Comparison of ENCODE assay signal across 12 mouse cellular contexts in the genomic region with DNA sequence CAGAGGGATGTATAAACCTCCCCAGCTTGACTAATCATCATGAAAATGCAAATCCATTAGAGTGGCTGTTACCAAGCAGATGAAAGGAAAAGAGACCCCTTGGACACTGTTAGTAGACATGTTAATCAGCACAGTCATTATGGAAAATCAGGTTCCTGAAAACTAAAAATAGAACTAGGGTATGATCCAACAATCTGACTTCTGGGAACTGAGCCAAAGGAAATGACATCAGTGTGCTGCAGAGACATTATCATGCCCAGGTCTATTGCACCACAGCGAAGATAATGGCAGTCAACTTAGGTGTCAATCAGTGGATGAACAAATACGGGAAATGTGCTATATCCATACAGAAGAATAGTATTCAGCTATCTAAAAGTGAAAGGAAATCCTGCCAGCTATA. TPM values are rescaled to one million over a fixed set of nuclear protein-coding genes. Genes with fewer than 3 reads are reported as not detected.
A peak's percentile ranks its signal among the peaks of the same experiment; 100 is the strongest.
DNase-seq lines count a peak whose midpoint lies in the region; ATAC-seq and TF ChIP-seq lines count a peak whose summit lies in the region.
"Had no signal": no experiment of that assay in that cellular context is flagged by ENCODE, and none has a peak within 500 bp of the region (broad histone marks: within the 10 kb centered on the region; RNA-seq: fewer than 3 reads in every experiment).

No protein-coding gene starts in this region.

- DNase-seq in kidney, adult 9 months = peak; percentile 26
- DNase-seq in MN1 (ENCODE audit: low spot score) = peak; percentile 65
- DNase-seq in forebrain, postnatal 0 days = peak; percentile 25
- no peak for DNase-seq in spleen, postnatal 36 days (ENCODE audit: low spot score in 2 of 2)
- DNase-seq: liver, embryonic 13.5 days had no signal

- 68% methylated on average over 2 of the region's 2 CpGs for WGBS in kidney, embryonic 15.5 days
- 21% methylated on average over 2 of the region's 2 CpGs for WGBS in forebrain, postnatal 0 days
- 40% methylated on average over 2 of the region's 2 CpGs for WGBS in intestine, postnatal 0 days

- no peaks in the 10 kb centered on the region for H3K36me3 ChIP-seq in kidney, embryonic 15.5 days
- no peaks in the 10 kb centered on the region for H3K36me3 ChIP-seq in forebrain, postnatal 0 days (ENCODE audit: insufficient read depth)
- no peaks in the 10 kb centered on the region for H3K36me3 ChIP-seq in intestine, postnatal 0 days (ENCODE audit: control insufficient read depth, insufficient read depth)
- H3K36me3 ChIP-seq: embryonic facial prominence, embryonic 15.5 days; liver, embryonic 13.5 days had no signal

- no peak overlapping the region for H3K4me2 ChIP-seq in kidney, embryonic 15.5 days
- H3K4me2 ChIP-seq in forebrain, postnatal 0 days (ENCODE audit: low read depth) = no peak overlapping the region
- H3K4me2 ChIP-seq in intestine, postnatal 0 days (replicated peaks; ENCODE audit: low read depth) = no peak overlapping the region
- H3K4me2 ChIP-seq: embryonic facial prominence, embryonic 15.5 days; liver, embryonic 13.5 days had no signal

- H3K4me1 ChIP-seq in kidney, embryonic 15.5 days = no peaks in the 10 kb centered on the region
- no peaks in the 10 kb centered on the region for H3K4me1 ChIP-seq in forebrain, postnatal 0 days (ENCODE audit: insufficient read depth)
- no peaks in the 10 kb centered on the region for H3K4me1 ChIP-seq in intestine, postnatal 0 days (replicated peaks; ENCODE audit: control insufficient read depth, insufficient read depth, low read length)
- H3K4me1 ChIP-seq: embryonic facial prominence, embryonic 15.5 days; liver, embryonic 13.5 days had no signal

- no peak overlapping the region for H3K27ac ChIP-seq in kidney, embryonic 15.5 days
- H3K27ac ChIP-seq in forebrain, postnatal 0 days (ENCODE audit: low read depth, low read length) = no peak overlapping the region
- H3K27ac ChIP-seq in intestine, postnatal 0 days (ENCODE audit: low read depth, low read length) = no peak overlapping the region
- H3K27ac ChIP-seq: embryonic facial prominence, embryonic 15.5 days; layer of hippocampus, adult 2 months; liver, embryonic 13.5 days had no signal

- no peak overlapping the region for H3K9ac ChIP-seq in kidney, embryonic 15.5 days
- no peak overlapping the region for H3K9ac ChIP-seq in forebrain, postnatal 0 days
- no peak overlapping the region for H3K9ac ChIP-seq in intestine, postnatal 0 days (ENCODE audit: low read depth, low read length)
- H3K9ac ChIP-seq: embryonic facial prominence, embryonic 15.5 days; liver, embryonic 13.5 days had no signal

- no peaks in the 10 kb centered on the region for H3K27me3 ChIP-seq in kidney, embryonic 15.5 days
- no peaks in the 10 kb centered on the region for H3K27me3 ChIP-seq in forebrain, postnatal 0 days (ENCODE audit: insufficient read depth, low read length)
- no peaks in the 10 kb centered on the region for H3K27me3 ChIP-seq in intestine, postnatal 0 days (replicated peaks; ENCODE audit: control insufficient read depth, insufficient read depth, low read length)
- H3K27me3 ChIP-seq: embryonic facial prominence, embryonic 15.5 days had no signal

- no peak overlapping the region for H3K4me3 ChIP-seq in kidney, embryonic 15.5 days (replicated peaks)
- no peak overlapping the region for H3K4me3 ChIP-seq in forebrain, postnatal 0 days (ENCODE audit: low read depth, low read length)
- no peak overlapping the region for H3K4me3 ChIP-seq in intestine, postnatal 0 days (ENCODE audit: low read depth, low read length)
- H3K4me3 ChIP-seq: embryonic facial prominence, embryonic 15.5 days; layer of hippocampus, adult 2 months; liver, embryonic 13.5 days had no signal

- ATAC-seq in kidney, embryonic 15.5 days (replicated peaks; ENCODE audit: low FRiP score) = no peak
- peak; percentile 23; the same call in 1 of the 2 replicates for ATAC-seq in forebrain, postnatal 0 days
- ATAC-seq in intestine, postnatal 0 days = 0 out of 2 replicates have a peak, but pooled peaks have one; percentile 25
- ATAC-seq in inflammation-experienced regulatory T-cells, adult 6 months = no peak
- ATAC-seq: Patski had no signal

- TF ChIP-seq CTCF in forebrain, postnatal 0 days (IDR thresholded peaks at IDR 0.05; ENCODE audit: low read depth) = no peak
- no peak for TF ChIP-seq CTCF in intestine, postnatal 0 days (IDR thresholded peaks at IDR 0.05; ENCODE audit: low read depth)

- H3K9me3 ChIP-seq in kidney, embryonic 15.5 days (replicated peaks) = no peaks in the 10 kb centered on the region
- no peaks in the 10 kb centered on the region for H3K9me3 ChIP-seq in forebrain, postnatal 0 days (ENCODE audit: low read length)
- H3K9me3 ChIP-seq in intestine, postnatal 0 days (ENCODE audit: control insufficient read depth) = no peaks in the 10 kb centered on the region
- H3K9me3 ChIP-seq: embryonic facial prominence, embryonic 15.5 days; liver, embryonic 13.5 days had no signal

RNA-seq across cellular contexts. Expression of a gene that starts 43.0 kb away (rescaled TPM):
- 0.93 and 4.7 TPM in 2 replicates for polyA plus RNA-seq in kidney, embryonic 15.5 days (2015; fragmentation: Nextera tagmentation; extraction: Ambion mirVana)
- total RNA-seq in forebrain, postnatal 0 days (2014; rRNA removed) = 3.0 and 3.2 TPM in 2 replicates
- polyA plus RNA-seq in forebrain, postnatal 0 days (2015; fragmentation: Nextera tagmentation; extraction: Ambion mirVana) = 4.4 and 8.0 TPM in 2 replicates
- 32.5 and 34.1 TPM in 2 replicates for polyA plus RNA-seq in intestine, postnatal 0 days (2015; fragmentation: Nextera tagmentation; extraction: Ambion mirVana)
- not detected for polyA plus RNA-seq in inflammation-experienced regulatory T-cells, adult 6 months (2017; shearing (Covaris generic))
- total RNA-seq: hematopoietic stem cell, adult 5-6 weeks had no signal
- polyA plus RNA-seq: liver, embryonic 13.5 days; Patski had no signal

Comparison
In these comparisons a context has a peak if more than half of its experiments do, and no peak if none do; other contexts are left out.
1. DNase-seq: peak in kidney, adult 9 months (single experiment), MN1 (single experiment) and forebrain, postnatal 0 days (single experiment); none in spleen, postnatal 36 days (0 of 2).
2. ATAC-seq: peak in forebrain, postnatal 0 days (single experiment) and intestine, postnatal 0 days (single experiment); none in kidney, embryonic 15.5 days (single experiment) and inflammation-experienced regulatory T-cells, adult 6 months (single experiment).